Mouse (Mus musculus) C2C12 (cell line): ENCODE data around the gene Plekhg6.

Experiments
- CEBPB ChIP-seq: IDR thresholded peaks from one replicate; pipeline ENCODE4 v1.6.1; 2011; ENCODE audit warnings: low read depth, mild to moderate bottlenecking, control low read depth, moderate library complexity
- CTCF ChIP-seq: IDR thresholded peaks from one replicate; pipeline ENCODE4 v1.5.1; 2011; ENCODE audit not compliant: control insufficient read depth, insufficient read depth, insufficient read length
- FOSL1 ChIP-seq: IDR thresholded peaks from one replicate; pipeline ENCODE4 v1.8.0; 2011; ENCODE audit warnings: mild to moderate bottlenecking, low read length; ENCODE audit not compliant: poor library complexity, insufficient read depth, severe bottlenecking
- MAX ChIP-seq: IDR thresholded peaks from one replicate; pipeline ENCODE4 v1.6.1; 2011; ENCODE audit warnings: mild to moderate bottlenecking, control low read depth
- USF1 ChIP-seq: IDR thresholded peaks from one replicate; pipeline ENCODE4 v1.6.1; 2011; ENCODE audit warnings: low read depth, mild to moderate bottlenecking, control low read depth, moderate library complexity

- no peak for TF ChIP-seq CTCF
- no peak for TF ChIP-seq FOSL1
- TF ChIP-seq MAX, result no peak
- no peak for TF ChIP-seq USF1
- no peak for TF ChIP-seq CEBPB
These were observed 35.7 kb downstream of the Plekhg6 start for GRCm38 (mm10) chr6:125344866-125345265.
